Mouse (Mus musculus) adrenal gland, adult 8-10 months (tissue): ENCODE results near the gene Gm44511. TPM values are rescaled to one million over a fixed set of nuclear protein-coding genes. Genes with fewer than 3 reads are reported as not detected.
"Not testable (repeated sequence)": the region's sequence is repeated elsewhere in the genome, so short reads cannot be mapped to it uniquely, and the experiment has no call there.

Experiments used
- DNase-seq: peaks from one replicate; pipeline ENCODE4 v3.0.0; 2022
- total RNA-seq, 4 experiments: library from RNA; stranded (reverse); gene quantifications; 2 replicates each; pipeline ENCODE4 v1.2.4; 2022

Gene Gm44511
- total RNA-seq, 4 experiments from 2014 or later, result 0.54 TPM; not detected in 3

DNA sequence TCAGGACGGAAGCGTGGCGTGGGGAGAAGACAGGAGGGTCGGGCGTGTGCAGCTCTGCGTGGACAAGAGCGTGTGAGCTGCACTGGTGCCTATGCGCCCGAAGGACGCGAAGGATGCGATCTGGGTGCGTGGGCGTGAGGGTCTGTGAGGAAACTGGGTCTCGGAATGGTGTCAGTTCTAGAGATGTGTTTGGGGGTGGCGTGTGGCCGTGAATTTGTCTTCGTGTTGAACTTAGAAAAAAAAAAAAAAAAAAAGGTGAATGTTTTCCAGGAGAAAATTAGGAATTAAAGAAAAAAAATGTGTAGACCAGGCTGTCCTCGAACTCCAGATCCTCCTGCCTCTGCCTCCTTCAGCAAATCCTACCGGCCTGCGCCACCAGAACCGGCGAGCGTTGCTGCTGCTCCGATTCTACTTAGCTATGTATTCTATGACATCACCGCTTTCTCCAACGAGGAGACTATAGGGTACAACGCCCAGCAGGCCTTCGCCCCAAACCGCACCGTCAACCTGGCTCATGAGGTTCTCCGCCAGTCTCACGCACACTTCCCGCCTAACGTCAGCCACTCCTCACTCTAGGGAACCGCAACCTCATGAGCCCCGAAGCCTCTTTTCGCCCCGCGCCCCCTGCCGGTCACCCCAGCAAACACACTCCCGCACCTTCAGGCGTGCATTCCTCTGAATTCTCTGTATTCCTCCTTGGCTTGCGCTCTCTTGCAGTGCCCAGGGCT, 65.5 kb downstream of the Gm44511 start:
- DNase-seq, result peak; percentile 83

DNA sequence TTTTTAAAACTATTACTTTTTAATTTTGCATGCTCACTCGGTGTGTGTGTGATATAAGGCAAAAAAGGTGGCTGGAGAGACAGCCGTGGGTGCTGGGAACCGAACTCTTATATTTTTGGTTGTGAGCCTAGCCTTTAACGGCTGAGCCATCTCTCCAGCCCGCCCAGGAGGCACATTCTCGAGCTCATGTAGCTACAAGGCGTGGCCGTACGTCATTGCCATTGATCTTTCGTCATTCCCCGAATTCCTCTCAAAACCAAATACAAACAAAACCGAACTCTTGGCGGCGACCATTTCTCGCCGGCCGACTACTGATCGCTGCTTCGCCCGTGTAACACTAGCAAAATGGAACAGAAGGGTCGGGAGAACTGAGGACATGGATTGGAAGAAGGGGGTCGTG, 66.1 kb downstream of the Gm44511 start:
- peak; percentile 87 for DNase-seq

DNA sequence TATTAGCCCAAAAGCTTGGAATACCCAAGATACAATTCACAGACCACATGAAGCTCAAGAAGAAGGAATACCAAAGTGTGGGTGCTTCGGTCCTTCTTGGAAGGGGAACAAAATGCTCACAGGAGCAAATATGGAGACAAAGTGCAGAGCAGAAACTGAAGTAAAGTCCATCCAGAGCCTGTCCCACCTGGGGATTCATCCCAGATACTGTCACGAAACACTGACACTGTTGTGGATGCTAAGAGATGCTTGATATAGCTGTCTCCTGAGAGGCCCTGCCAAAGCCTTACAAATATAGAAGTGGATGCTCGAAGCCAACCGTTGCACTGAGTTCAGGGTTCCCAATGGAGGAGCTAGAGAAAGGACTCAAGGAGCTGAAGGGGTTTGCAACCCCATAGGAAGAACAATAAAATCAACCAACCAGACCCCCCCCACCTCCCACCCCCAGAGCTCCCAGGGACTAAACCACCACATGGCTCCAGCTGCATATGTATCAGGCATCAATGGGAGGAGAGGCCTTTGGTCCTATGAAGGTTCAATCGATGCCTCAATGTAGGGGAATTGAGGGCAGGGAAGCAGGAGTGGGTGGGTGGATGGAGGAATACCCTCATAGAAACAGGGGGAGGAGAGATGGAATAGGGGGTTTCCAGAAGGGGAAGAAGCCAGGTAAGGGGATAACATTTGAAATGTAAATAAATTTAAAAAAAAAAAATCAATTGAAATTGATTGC, 66.7 kb downstream of the Gm44511 start:
- no peak for DNase-seq

DNA sequence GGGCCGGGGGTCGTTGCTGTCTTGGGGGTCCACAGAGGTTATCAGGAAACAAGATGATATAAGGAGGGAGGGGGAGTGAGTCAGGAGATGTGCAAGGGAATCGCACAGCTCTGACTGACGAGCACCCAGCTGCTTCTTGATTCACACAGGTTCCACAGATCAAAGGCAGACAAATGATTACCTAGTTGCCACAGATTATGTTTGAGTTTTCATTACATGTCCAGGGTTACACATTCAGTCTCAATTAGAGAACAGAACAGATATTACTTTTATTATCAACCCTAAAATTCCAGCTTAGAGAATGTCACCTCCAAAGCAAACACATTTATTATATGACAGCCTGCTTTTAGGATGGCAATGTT, 70.7 kb downstream of the Gm44511 start:
- not testable (repeated sequence) for DNase-seq

DNA sequence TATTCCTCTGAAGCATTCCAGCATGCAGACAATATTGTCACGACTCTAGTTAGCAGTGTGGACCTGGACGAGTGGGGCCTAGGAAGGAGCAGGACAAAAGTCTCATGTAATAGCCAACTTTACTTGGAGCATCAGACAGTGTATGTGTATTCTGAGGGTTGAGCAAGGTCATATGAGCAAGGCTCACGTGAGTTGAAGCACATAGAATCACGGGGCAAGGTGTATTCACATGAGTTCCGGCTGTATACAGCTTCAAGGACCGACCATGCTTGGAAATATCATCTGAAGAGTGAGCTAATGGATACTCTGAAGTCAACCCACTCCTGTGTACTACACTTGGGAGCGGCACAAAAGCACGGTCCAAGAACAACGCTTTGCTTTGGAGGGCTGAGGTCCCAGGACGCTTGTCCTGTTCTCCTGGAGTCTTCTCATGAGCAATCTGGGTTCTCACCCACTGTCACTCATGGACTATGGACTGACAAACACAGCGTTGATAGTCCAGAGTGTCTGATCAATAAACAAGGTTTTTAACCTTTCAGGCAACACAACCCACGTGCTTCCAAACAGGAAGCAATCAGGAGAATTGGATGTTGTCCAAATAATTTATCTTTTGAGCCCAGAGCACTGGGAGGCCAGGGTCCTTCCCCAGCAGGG, 71.2 kb downstream of the Gm44511 start:
- not testable (repeated sequence) for DNase-seq

DNA sequence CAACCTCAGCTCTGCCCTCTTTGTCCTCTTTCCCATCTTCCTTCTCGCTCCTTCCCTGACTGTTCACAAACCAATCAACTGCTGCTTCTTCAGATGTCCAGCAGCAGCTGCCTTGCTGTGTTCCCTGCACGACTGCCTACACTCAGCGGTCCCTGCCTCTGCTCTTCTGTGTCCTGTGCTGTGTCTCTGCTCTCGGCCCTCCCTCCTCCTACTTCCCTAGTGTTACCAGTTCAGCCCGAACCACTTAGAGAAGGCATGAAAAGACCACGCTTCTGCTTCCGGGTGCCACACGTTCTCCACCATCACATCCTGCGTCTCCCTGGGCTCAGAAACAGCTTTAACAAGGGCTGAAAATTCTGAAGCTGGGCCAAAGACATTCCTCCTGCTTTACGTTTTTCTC, 71.8 kb downstream of the Gm44511 start:
- not testable (repeated sequence) for DNase-seq

DNA sequence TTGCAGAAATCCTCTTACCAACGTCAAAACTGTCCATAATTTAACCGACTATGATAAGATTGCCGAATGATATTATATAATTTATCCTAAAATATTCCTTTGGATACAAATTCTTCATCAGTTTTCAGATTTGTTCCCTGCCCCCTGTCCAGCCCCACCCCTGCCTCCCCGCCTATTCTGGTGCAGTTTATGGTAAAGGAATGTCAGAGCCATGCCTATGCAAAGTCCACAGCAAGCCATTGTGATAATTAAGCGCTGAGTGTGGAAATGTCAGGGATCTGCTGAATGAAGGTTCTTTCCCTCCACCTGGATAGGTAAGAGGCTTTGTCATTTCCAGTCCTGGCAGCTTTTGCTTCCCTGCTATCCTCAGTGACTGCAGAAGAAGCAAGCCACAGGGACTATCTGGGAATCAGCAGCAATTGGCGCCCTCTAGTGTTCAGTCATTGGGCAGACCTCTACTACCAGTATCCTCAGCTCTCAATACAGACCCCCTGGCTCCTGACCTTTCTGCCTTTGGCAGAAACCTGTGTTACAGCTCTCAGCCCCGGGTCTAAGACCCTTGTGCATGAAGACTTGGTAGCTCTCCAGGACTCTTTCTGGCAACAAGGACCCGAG, 72.4 kb downstream of the Gm44511 start:
- DNase-seq, result peak; percentile 62

DNA sequence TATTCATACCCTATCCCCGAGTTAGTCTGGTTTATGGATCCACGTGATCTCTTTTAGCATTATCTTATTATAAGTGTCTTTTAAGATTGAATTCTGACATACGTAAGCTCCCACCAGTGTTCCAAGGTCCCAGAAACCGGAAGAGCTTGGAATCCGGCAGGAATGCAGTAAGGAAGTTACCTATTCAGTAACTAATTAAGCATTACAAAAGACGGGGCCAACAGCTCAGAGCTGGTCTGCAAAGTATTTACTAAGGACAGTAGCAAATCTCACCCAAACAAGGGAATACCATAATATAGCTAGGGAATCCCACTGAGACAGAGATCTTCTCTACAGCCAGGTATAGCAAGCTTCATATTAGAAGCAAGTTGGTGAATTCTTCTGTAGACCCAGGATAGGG, 79.1 kb downstream of the Gm44511 start:
- DNase-seq, result not testable (repeated sequence)

DNA sequence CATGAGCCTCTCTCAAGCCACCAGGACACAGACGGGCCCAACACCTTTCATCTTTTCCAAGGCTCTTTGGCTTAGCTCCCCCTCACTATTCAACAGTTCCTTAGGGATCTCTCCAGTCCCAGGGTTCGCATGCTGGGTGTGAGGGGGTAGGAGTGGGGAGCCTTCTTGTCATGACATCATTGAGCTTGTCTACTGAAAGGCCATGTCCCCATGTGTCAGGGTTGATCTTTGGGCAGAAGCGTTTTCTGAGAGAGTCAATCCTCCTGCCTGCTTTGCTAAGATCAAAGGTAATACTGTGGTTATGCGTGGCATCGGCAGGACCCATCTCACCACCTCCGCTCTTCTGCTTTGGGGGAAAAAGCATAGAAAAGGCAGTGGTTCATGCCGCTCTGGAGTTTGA, 88.7 kb downstream of the Gm44511 start:
- DNase-seq, result no peak

DNA sequence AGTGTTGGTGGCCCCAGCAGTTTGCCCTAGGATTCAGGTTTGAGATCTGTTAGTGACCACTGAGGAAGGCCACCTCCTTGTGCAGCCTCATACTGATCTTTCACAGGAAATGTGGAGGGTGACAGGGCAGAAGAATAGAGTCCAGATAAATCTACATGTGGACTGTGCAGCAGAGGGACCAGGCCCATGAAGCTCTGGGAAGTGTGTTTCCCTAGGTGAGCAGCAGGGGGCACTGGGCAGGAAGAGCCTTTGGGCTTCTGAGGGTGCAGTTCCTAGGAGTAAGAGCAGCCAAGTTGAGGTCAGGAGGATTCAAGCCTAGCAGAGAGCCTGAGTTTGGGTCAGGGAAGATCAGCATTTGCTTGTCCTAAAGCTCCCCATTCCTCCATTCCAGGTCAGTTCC, 90.0 kb downstream of the Gm44511 start:
- no peak for DNase-seq

DNA sequence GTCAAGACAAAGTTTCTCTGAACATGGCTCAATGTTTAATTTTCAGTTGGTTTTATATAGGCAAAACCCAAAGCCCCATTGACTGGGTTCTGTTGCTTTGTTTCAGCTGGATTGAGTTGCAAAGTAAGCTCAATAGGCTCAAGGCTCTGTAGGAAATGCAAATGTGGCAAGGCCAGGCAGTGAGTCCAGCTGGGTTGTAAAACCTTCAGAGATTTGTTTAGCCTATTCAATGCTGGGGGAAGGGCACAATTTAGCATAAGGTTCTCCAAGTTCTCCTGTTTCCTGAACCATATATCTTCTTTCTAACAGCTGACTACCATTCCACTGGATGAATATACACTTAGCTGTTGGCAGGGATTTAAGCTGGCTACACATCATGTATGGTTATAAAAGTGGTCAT, 91.2 kb downstream of the Gm44511 start:
- no peak for DNase-seq

DNA sequence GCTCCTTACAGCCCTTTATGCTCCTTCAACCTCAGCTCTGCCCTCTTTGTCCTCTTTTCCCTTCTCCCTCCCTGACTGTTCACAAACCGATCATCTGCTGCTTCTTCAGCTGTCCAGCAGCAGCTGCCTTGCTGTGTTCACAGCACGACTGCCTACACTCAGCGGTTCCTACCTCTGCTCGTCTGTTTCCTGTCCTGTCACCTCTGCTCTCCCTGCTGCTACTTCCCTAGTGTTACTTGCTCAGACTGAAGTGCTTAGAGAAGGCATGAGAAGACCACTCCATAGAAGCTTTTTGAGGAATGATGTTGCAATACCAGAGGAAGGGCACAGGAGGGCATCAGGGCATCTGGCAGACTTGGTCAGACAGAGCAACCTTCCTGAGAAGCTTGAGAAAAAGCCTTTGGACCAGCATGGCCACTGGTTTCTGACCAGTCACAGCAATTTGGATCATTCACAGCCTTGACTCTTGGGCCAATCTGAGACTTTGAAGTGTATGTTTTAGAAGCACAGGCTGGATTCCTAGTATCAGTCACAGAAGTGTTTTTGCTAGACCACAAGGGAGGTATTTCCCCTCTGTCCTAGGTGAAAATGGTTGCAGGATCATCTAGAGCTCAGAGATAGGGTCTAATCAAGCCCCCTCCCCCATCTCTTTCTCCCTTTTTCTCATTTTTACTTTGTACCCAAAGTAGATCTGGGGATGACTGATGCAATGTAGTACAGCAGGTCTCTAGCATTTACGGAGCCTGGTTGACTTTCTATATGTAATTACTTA, 92.0 kb downstream of the Gm44511 start:
- DNase-seq, result no peak

DNA sequence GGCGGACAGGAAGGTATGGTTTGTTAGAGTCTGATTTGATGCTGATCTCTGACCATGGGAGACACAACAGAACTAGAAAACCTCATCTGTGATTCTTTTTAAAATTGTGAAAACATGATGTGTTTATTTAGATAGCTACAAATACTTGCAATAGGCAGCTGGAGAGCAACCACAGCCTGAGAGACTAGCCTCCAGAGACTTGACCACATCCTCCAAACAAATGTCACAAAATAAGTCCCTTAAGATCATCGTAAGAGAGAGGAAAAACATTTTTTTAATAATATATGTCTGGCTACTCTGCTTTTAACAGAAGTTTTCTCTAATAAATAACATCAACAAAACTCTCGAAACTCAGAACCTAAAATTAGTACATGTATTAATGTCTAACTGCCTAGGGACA, 94.1 kb downstream of the Gm44511 start:
- no peak for DNase-seq

Other genes starting within 250 kb of the Gm44511 start
- not detected for gene A2ml1, start 244.7 kb downstream of the Gm44511 start, total RNA-seq
- gene Klrb1a, start 202.8 kb downstream of the Gm44511 start, total RNA-seq, result not detected
- 1 to 10 TPM in 3 of 4 experiments, under 1 TPM in 1; 0.67 to 3.1 (median 2.1) TPM for gene Clec2h, start 163.9 kb downstream of the Gm44511 start, total RNA-seq
- not detected for gene Klrb1, start 103.3 kb downstream of the Gm44511 start, total RNA-seq
- 1 to 10 TPM in 1 of 4 experiments, under 1 TPM in 3; 0.22 to 1.0 (median 0.56) TPM for gene Klrb1c, start 37.1 kb downstream of the Gm44511 start, total RNA-seq
- under 1 TPM in 2 of 4 experiments, not detected in 2; 0.17 to 0.31 TPM for gene Klrb1b, start within 50 bp of the Gm44511 start, total RNA-seq
- under 1 TPM in 3 of 4 experiments, not detected in 1; 0.10 to 0.65 (median 0.22) TPM for gene Clec2i, start 61.3 kb upstream of the Gm44511 start, total RNA-seq
- 1 to 10 TPM in 1 of 4 experiments, under 1 TPM in 2, not detected in 1; 0.35 to 1.0 (median 0.59) TPM for gene BC035044, start 64.8 kb upstream of the Gm44511 start, total RNA-seq
- 1 to 10 TPM; 2.6 to 3.5 (median 3.1) TPM for gene Clec2g, start 108.1 kb upstream of the Gm44511 start, total RNA-seq
- gene Klrb1f, start 219.6 kb upstream of the Gm44511 start, total RNA-seq, result under 1 TPM in 2 of 4 experiments, not detected in 2; 0.32 to 0.52 TPM